8 mouse cellular contexts compared by ENCODE assay signal in the genomic region with DNA sequence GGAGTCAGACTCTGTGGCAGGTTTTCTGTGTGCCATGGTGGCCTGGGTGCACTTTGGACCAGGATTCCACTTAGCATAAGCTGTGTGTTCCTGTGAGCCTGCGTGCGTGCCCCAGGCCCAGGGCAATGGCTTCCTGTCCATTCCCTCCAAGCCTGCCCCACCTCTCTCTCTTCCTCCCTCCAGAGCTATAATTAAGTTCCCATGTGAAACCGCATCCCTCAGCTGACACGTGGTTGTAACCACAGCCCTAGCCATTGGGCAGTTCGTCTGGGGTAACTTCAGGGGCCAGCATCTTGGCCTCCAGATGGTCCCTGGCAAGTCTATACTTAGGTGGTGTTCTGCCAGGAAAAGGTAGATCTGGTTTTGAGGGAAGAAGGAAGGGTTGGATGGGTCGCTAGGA. TPM values are rescaled to one million over a fixed set of nuclear protein-coding genes. Genes with fewer than 3 reads are reported as not detected.
A peak's percentile ranks its signal among the peaks of the same experiment; 100 is the strongest.
DNase-seq lines count a peak whose midpoint lies in the region; TF ChIP-seq lines count a peak whose summit lies in the region.

No protein-coding gene starts in this region.

- no peak for TF ChIP-seq POLR2A in lung, adult 2 months (IDR thresholded peaks at IDR 0.05; ENCODE audit: borderline replicate concordance, extremely low read depth, low read depth, low read length)

- peaks cover 11% of the 10 kb centered on the region for H3K4me1 ChIP-seq in lung, adult 2 months (ENCODE audit: control insufficient read depth, insufficient read depth, low read length)

- 40% methylated on average over 6 of the region's 6 CpGs for WGBS in lung, adult 2 months

- peak; percentile 46 to 60 for DNase-seq in lung, adult 18-20 months
- no peak for DNase-seq in lung, adult 2 months
- DNase-seq in gastrocnemius, postnatal 14 days: peak; percentile 63
- peak; percentile 45 to 55 for DNase-seq in kidney, postnatal 36 days
- peak; percentile 51 to 68 for DNase-seq in natural killer cell, adult 2 months (ENCODE audit: low spot score in 2 of 2)
- no peak for DNase-seq in right cerebral cortex, adult 2 months (ENCODE audit: low spot score in 2 of 2)
- DNase-seq in spleen, adult 12 weeks (ENCODE audit: low spot score): no peak
- no peak for DNase-seq in Muller cell, postnatal 12 days (ENCODE audit: inconsistent ontology term)

- no peak overlapping the region for H3K4me3 ChIP-seq in lung, adult 2 months (replicated peaks; ENCODE audit: extremely low read depth, low read depth, low read length)

- TF ChIP-seq CTCF in lung, adult 2 months (IDR thresholded peaks at IDR 0.05; ENCODE audit: insufficient read depth, low read length): no peak

- intact Hi-C loops in gastrocnemius, postnatal 14 days (cut with DNase I; ENCODE audit: low total_unique reads): no loop called here

RNA-seq across cellular contexts. Expression of a gene that starts 15.1 kb away (rescaled TPM):
- 33.3 and 41.7 TPM in 2 replicates for polyA plus RNA-seq in lung, adult 2 months (2012; rRNA removed)
- 10 to 100 TPM; 29.2 to 29.5 TPM for total RNA-seq in gastrocnemius, postnatal 14 days (2021)

RNA-seq across cellular contexts. Expression of a gene that starts 40.0 kb away (rescaled TPM):
- 15.2 and 22.0 TPM in 2 replicates for polyA plus RNA-seq in lung, adult 2 months (2012; rRNA removed)
- total RNA-seq in gastrocnemius, postnatal 14 days (2021): 1 to 10 TPM; 2.2 to 2.7 TPM

Comparison
In these comparisons a context has a peak if more than half of its experiments do, and no peak if none do; other contexts are left out.
1. DNase-seq: peak in lung, adult 18-20 months (2 of 2), gastrocnemius, postnatal 14 days (single experiment), kidney, postnatal 36 days (2 of 2) and natural killer cell, adult 2 months (2 of 2); none in lung, adult 2 months (single experiment), right cerebral cortex, adult 2 months (0 of 2), spleen, adult 12 weeks (single experiment) and Muller cell, postnatal 12 days (single experiment).